Comparison of ENCODE assay signal across 15 mouse cellular contexts in genomic region chr7:39553871-39554270, GRCm38 (mm10). TPM values are rescaled to one million over a fixed set of nuclear protein-coding genes. Genes with fewer than 3 reads are reported as not detected.
DNase-seq lines count a peak whose midpoint lies in the region; ATAC-seq and TF ChIP-seq lines count a peak whose summit lies in the region.
"Had no signal": no experiment of that assay in that cellular context is flagged by ENCODE, and none has a peak within 500 bp of the region (broad histone marks: within the 10 kb centered on the region; RNA-seq: fewer than 3 reads in every experiment).

No protein-coding gene starts in this region.

- 0 out of 2 replicates have a peak, but pooled peaks cover 2% of the 10 kb centered on the region for H3K4me1 ChIP-seq in intestine, embryonic 14.5 days (replicated peaks; ENCODE audit: control insufficient read depth, insufficient read depth, low read length)
- H3K4me1 ChIP-seq in intestine, embryonic 16.5 days (ENCODE audit: control insufficient read depth, insufficient read depth, low read length) = peaks cover 3% of the 10 kb centered on the region
- H3K4me1 ChIP-seq in midbrain, embryonic 12.5 days = peaks cover 8% of the 10 kb centered on the region
- H3K4me1 ChIP-seq in midbrain, embryonic 15.5 days = peaks cover 20% of the 10 kb centered on the region
- H3K4me1 ChIP-seq in bone marrow macrophage, adult 2 months (ENCODE audit: control insufficient read depth, insufficient read depth, low read length) = peaks cover 8% of the 10 kb centered on the region
- H3K4me1 ChIP-seq in liver, embryonic 16.5 days (ENCODE audit: control insufficient read depth, low read depth, low read length) = peaks cover 4% of the 10 kb centered on the region
- H3K4me1 ChIP-seq: stomach, embryonic 15.5 days had no signal

- no peaks in the 10 kb centered on the region for H3K27me3 ChIP-seq in intestine, embryonic 14.5 days (replicated peaks; ENCODE audit: control insufficient read depth, insufficient read depth, low read length)
- no peaks in the 10 kb centered on the region for H3K27me3 ChIP-seq in intestine, embryonic 16.5 days (replicated peaks; ENCODE audit: control insufficient read depth, insufficient read depth, low read length)
- H3K27me3 ChIP-seq in midbrain, embryonic 12.5 days = no peaks in the 10 kb centered on the region
- H3K27me3 ChIP-seq in midbrain, embryonic 15.5 days (replicated peaks) = no peaks in the 10 kb centered on the region
- H3K27me3 ChIP-seq in liver, embryonic 16.5 days (ENCODE audit: control insufficient read depth, insufficient read depth, low read depth, low read length) = no peaks in the 10 kb centered on the region
- H3K27me3 ChIP-seq: heart, embryonic 12.5 days; limb, embryonic 15.5 days; stomach, embryonic 15.5 days had no signal

- H3K9me3 ChIP-seq in intestine, embryonic 14.5 days (ENCODE audit: control insufficient read depth, low read length) = no peaks in the 10 kb centered on the region
- no peaks in the 10 kb centered on the region for H3K9me3 ChIP-seq in intestine, embryonic 16.5 days (ENCODE audit: control insufficient read depth, low read length)
- H3K9me3 ChIP-seq in midbrain, embryonic 12.5 days = no peaks in the 10 kb centered on the region
- no peaks in the 10 kb centered on the region for H3K9me3 ChIP-seq in midbrain, embryonic 15.5 days
- no peaks in the 10 kb centered on the region for H3K9me3 ChIP-seq in liver, embryonic 16.5 days (replicated peaks; ENCODE audit: control insufficient read depth, low read length)
- H3K9me3 ChIP-seq: heart, embryonic 12.5 days; limb, embryonic 15.5 days; stomach, embryonic 15.5 days had no signal

- DNase-seq in intestine, embryonic 14.5 days (ENCODE audit: low spot score) = no peak
- DNase-seq in adrenal gland, adult 8-10 months = no peak
- DNase-seq in urinary bladder, postnatal 14 days (ENCODE audit: low spot score) = no peak
- DNase-seq: cerebellum, postnatal 36 days; gastrocnemius, postnatal 25 days had no signal

- 86% methylated on average over 4 of the region's 4 CpGs for WGBS in intestine, embryonic 14.5 days
- 78% methylated on average over 4 of the region's 4 CpGs for WGBS in intestine, embryonic 16.5 days
- WGBS in midbrain, embryonic 12.5 days = 83% methylated on average over 4 of the region's 4 CpGs
- 86% methylated on average over 4 of the region's 4 CpGs for WGBS in midbrain, embryonic 15.5 days
- 66% methylated on average over 4 of the region's 4 CpGs for WGBS in liver, embryonic 16.5 days (ENCODE audit: insufficient replicate concordance)

- TF ChIP-seq POLR2A in bone marrow macrophage, adult 2 months (IDR thresholded peaks at IDR 0.05; ENCODE audit: borderline replicate concordance, low read depth, low read length) = no peak

- peak overlapping the region; percentile 52; the same call in 1 of the 2 replicates for H3K4me2 ChIP-seq in intestine, embryonic 14.5 days (ENCODE audit: low read length)
- no peak overlapping the region for H3K4me2 ChIP-seq in intestine, embryonic 16.5 days (ENCODE audit: low read depth, low read length)
- H3K4me2 ChIP-seq in midbrain, embryonic 12.5 days (replicated peaks) = 0 out of 2 replicates have a peak overlapping the region, but pooled peaks have one; percentile 0
- no peak overlapping the region for H3K4me2 ChIP-seq in midbrain, embryonic 15.5 days
- H3K4me2 ChIP-seq in liver, embryonic 16.5 days (ENCODE audit: low read depth, low read length) = peak overlapping the region; percentile 18; the same call in 1 of the 2 replicates

- no peak overlapping the region for H3K27ac ChIP-seq in intestine, embryonic 14.5 days (ENCODE audit: low read depth)
- no peak overlapping the region for H3K27ac ChIP-seq in intestine, embryonic 16.5 days (ENCODE audit: low read length)
- H3K27ac ChIP-seq in midbrain, embryonic 12.5 days (replicated peaks) = no peak overlapping the region
- no peak overlapping the region for H3K27ac ChIP-seq in midbrain, embryonic 15.5 days
- no peak overlapping the region; the same call in 1 of the 2 replicates for H3K27ac ChIP-seq in bone marrow macrophage, adult 2 months (ENCODE audit: insufficient read depth, low read depth, low read length)
- no peak overlapping the region for H3K27ac ChIP-seq in liver, embryonic 16.5 days (ENCODE audit: low read length)
- H3K27ac ChIP-seq: left cerebral cortex, adult 2 months; stomach, embryonic 15.5 days had no signal

- H3K9ac ChIP-seq in intestine, embryonic 14.5 days (ENCODE audit: low read length) = no peak overlapping the region
- no peak overlapping the region for H3K9ac ChIP-seq in intestine, embryonic 16.5 days (ENCODE audit: low read depth, low read length)
- no peak overlapping the region for H3K9ac ChIP-seq in midbrain, embryonic 12.5 days (replicated peaks)
- no peak overlapping the region for H3K9ac ChIP-seq in midbrain, embryonic 15.5 days
- H3K9ac ChIP-seq in liver, embryonic 16.5 days (ENCODE audit: low read depth, low read length) = no peak overlapping the region
- H3K9ac ChIP-seq: stomach, embryonic 15.5 days had no signal

- peaks cover 20% of the 10 kb centered on the region for H3K36me3 ChIP-seq in intestine, embryonic 14.5 days (ENCODE audit: control insufficient read depth, insufficient read depth, low read length)
- H3K36me3 ChIP-seq in intestine, embryonic 16.5 days (ENCODE audit: control insufficient read depth, insufficient read depth, low read length) = no peaks in the 10 kb centered on the region
- H3K36me3 ChIP-seq in midbrain, embryonic 12.5 days = peaks cover 11% of the 10 kb centered on the region; the same call in 1 of the 2 replicates
- peaks cover 11% of the 10 kb centered on the region; the same call in 1 of the 2 replicates for H3K36me3 ChIP-seq in midbrain, embryonic 15.5 days (replicated peaks)
- peaks cover 4% of the 10 kb centered on the region; the same call in 1 of the 2 replicates for H3K36me3 ChIP-seq in liver, embryonic 16.5 days (ENCODE audit: control insufficient read depth, insufficient read depth)
- H3K36me3 ChIP-seq: stomach, embryonic 15.5 days had no signal

- no peak for TF ChIP-seq CTCF in bone marrow macrophage, adult 2 months (IDR thresholded peaks at IDR 0.05; ENCODE audit: low read depth, low read length)

- no peak for ATAC-seq in intestine, embryonic 14.5 days (replicated peaks; ENCODE audit: low FRiP score, low TSS enrichment, low read depth)
- no peak for ATAC-seq in intestine, embryonic 16.5 days
- no peak for ATAC-seq in midbrain, embryonic 12.5 days (ENCODE audit: low FRiP score, low read depth)
- ATAC-seq in midbrain, embryonic 15.5 days (replicated peaks) = no peak
- ATAC-seq in liver, embryonic 16.5 days (ENCODE audit: low read depth) = no peak
- ATAC-seq: intestine, postnatal 0 days had no signal

- no peak overlapping the region for H3K4me3 ChIP-seq in intestine, embryonic 14.5 days (ENCODE audit: low read depth, low read length)
- no peak overlapping the region for H3K4me3 ChIP-seq in intestine, embryonic 16.5 days (ENCODE audit: low read length)
- no peak overlapping the region for H3K4me3 ChIP-seq in midbrain, embryonic 12.5 days
- H3K4me3 ChIP-seq in midbrain, embryonic 15.5 days = no peak overlapping the region
- H3K4me3 ChIP-seq in bone marrow macrophage, adult 2 months (ENCODE audit: insufficient read depth, low read length) = 0 out of 2 replicates have a peak overlapping the region, but pooled peaks have one; percentile 0
- no peak overlapping the region for H3K4me3 ChIP-seq in liver, embryonic 16.5 days (ENCODE audit: low read depth, low read length)
- H3K4me3 ChIP-seq: left cerebral cortex, adult 2 months had no signal

RNA-seq across cellular contexts. Expression of gene Zfp619, which starts 36.3 kb away (rescaled TPM):
- polyA plus RNA-seq in intestine, embryonic 14.5 days (2014; fragmentation: Nextera tagmentation; extraction: Ambion mirVana) = 2.8 and 3.0 TPM in 2 replicates
- 0.81 and 0.95 TPM in 2 replicates for polyA plus RNA-seq in intestine, embryonic 16.5 days (2015; fragmentation: Nextera tagmentation; extraction: Ambion mirVana)
- polyA plus RNA-seq in midbrain, embryonic 12.5 days (2016; fragmentation: Nextera tagmentation; extraction: Ambion mirVana) = 4.8 and 4.9 TPM in 2 replicates
- polyA plus RNA-seq in midbrain, embryonic 15.5 days (2015; fragmentation: Nextera tagmentation; extraction: Ambion mirVana) = 3.9 TPM in 2 replicates
- polyA plus RNA-seq in bone marrow macrophage, adult 2 months (2012; ENCODE audit: insufficient read depth, insufficient read length, missing spikeins) = 2.8 and 3.0 TPM in 2 replicates
- 0.33 and 0.34 TPM in 2 replicates for polyA plus RNA-seq in liver, embryonic 16.5 days (2015; fragmentation: Nextera tagmentation; extraction: Ambion mirVana)
- 1 to 10 TPM; 2.0 to 4.5 (median 3.0) TPM for total RNA-seq in adrenal gland, adult 8-10 months (2022)

Comparison
In these comparisons a context has a peak if more than half of its experiments do, and no peak if none do; other contexts are left out.
1. H3K4me2 ChIP-seq: peak in intestine, embryonic 14.5 days (single experiment), midbrain, embryonic 12.5 days (single experiment) and liver, embryonic 16.5 days (single experiment); none in intestine, embryonic 16.5 days (single experiment) and midbrain, embryonic 15.5 days (single experiment).